Mouse (Mus musculus): ENCODE data around the gene Rnaseh2a.

- TF ChIP-seq CTCF (conservative IDR thresholded peaks at IDR 0.05 in 1 of 2, IDR thresholded peaks at IDR 0.05 in 1 of 2; ENCODE audit: low read depth in 2 of 2, low read length in 2 of 2) (no peak), BHLHE40 (IDR thresholded peaks at IDR 0.05; ENCODE audit: low read depth, low read length) (no peak), POLR2A (IDR thresholded peaks at IDR 0.05; ENCODE audit: low read depth, low read length) (no peak), TBP (conservative IDR thresholded peaks at IDR 0.05; ENCODE audit: low read depth, low read length) (no peak), NRF1 (IDR thresholded peaks at IDR 0.05; ENCODE audit: low read depth, low read length) (no peak), CHD2 (IDR thresholded peaks at IDR 0.05; ENCODE audit: low read length) (no peak), TCF12 (IDR thresholded peaks at IDR 0.05; ENCODE audit: low read depth, low read length) (no peak), SIN3A (IDR thresholded peaks at IDR 0.05; ENCODE audit: low read length) (no peak), ZNF384 (IDR thresholded peaks at IDR 0.05; ENCODE audit: low read depth, low read length) (no peak), EP300 (IDR thresholded peaks at IDR 0.05; ENCODE audit: low read length) (no peak), USF2 (conservative IDR thresholded peaks at IDR 0.05; ENCODE audit: low read depth, low read length) (no peak), CHD1 (IDR thresholded peaks at IDR 0.05; ENCODE audit: low read depth, low read length) (no peak)
These were observed 47.6 kb upstream of the Rnaseh2a start for GRCm38 (mm10) chr8:85017209-85017608.

Measured in CH12.LX (cell line).